Mouse (Mus musculus) intestine, embryonic 16.5 days (tissue): ENCODE results near the gene Msx2. TPM values are rescaled to one million over a fixed set of nuclear protein-coding genes. Genes with fewer than 3 reads are reported as not detected.

ENCODE experiments used
- ATAC-seq: fragments of 200-750 bp; cut with Nextera tagmentation; 2 replicates; pipeline ENCODE4 v1.8.0; 2017; ENCODE audit warnings: moderate TSS enrichment, moderate library complexity
- H3K27ac ChIP-seq: fragments of 300-500 bp; sonication (generic); 2 replicates; pipeline ENCODE4 v1.5.1; 2014; ENCODE audit warnings: mild to moderate bottlenecking, low read length
- H3K27me3 ChIP-seq: fragments of 300-500 bp; sonication (generic); replicated peaks from 2 replicates; pipeline ENCODE4 v1.6.1; 2014; ENCODE audit warnings: low read length, control low read depth, mixed read lengths; ENCODE audit not compliant: control insufficient read depth, insufficient read depth
- H3K36me3 ChIP-seq: fragments of 300-500 bp; sonication (generic); 2 replicates; pipeline ENCODE4 v1.6.1; 2014; ENCODE audit warnings: low read length, control low read depth; ENCODE audit not compliant: control insufficient read depth, insufficient read depth
- H3K4me1 ChIP-seq: fragments of 300-500 bp; sonication (generic); 2 replicates; pipeline ENCODE4 v1.6.1; 2014; ENCODE audit warnings: low read length, control low read depth, mixed read lengths; ENCODE audit not compliant: control insufficient read depth, insufficient read depth
- H3K4me2 ChIP-seq: fragments of 300-500 bp; sonication (generic); 2 replicates; pipeline ENCODE4 v1.6.1; 2014; ENCODE audit warnings: low read depth, low read length, control low read depth
- H3K4me3 ChIP-seq: fragments of 300-500 bp; sonication (generic); 2 replicates; pipeline ENCODE4 v1.5.1; 2014; ENCODE audit warnings: mild to moderate bottlenecking, low read length
- H3K9ac ChIP-seq: fragments of 300-500 bp; sonication (generic); 2 replicates; pipeline ENCODE4 v1.6.1; 2014; ENCODE audit warnings: low read depth, low read length
- H3K9me3 ChIP-seq: fragments of 300-500 bp; sonication (generic); 2 replicates; pipeline ENCODE4 v1.6.1; 2016; ENCODE audit warnings: low read length, control low read depth; ENCODE audit not compliant: control insufficient read depth
- WGBS: fragments of 180-500 bp; shearing (Covaris S2); extraction: QIAGEN DNeasy Blood & Tissue Kit; methylation state at CpG from one replicate; pipeline ENCODE4 v1.1.7; 2014; 5-methylcytosine and 5-hydroxymethylcytosine counted together
- polyA plus RNA-seq: library from polyadenylated mRNA; unstranded; fragments of >200 nt; fragmentation: Nextera tagmentation; extraction: Ambion mirVana; gene quantifications from 2 replicates; pipeline ENCODE4 v1.2.1, GENCODE M21; 2015

Msx2 gene
- polyA plus RNA-seq, 1 experiment from 2014 or later, result 0.18 TPM

- no peak for ATAC-seq
- no peak overlapping the region for H3K27ac ChIP-seq
- H3K9me3 ChIP-seq, result no peaks in the 10 kb centered on the region
- H3K4me1 ChIP-seq, result no peaks in the 10 kb centered on the region
- no peak overlapping the region for H3K9ac ChIP-seq
- H3K4me2 ChIP-seq, result no peak overlapping the region
- no peak overlapping the region for H3K4me3 ChIP-seq
- H3K36me3 ChIP-seq, result no peaks in the 10 kb centered on the region
- no peaks in the 10 kb centered on the region for H3K27me3 ChIP-seq
- 43% methylated on average over 3 of the region's 3 CpGs for WGBS
Observed at GRCm38 (mm10) chr13:53501057-53501456, 28.2 kb upstream of the Msx2 start.

- H3K4me2 ChIP-seq, result no peak overlapping the region
- H3K36me3 ChIP-seq, result no peaks in the 10 kb centered on the region
- 68% methylated on average over 4 of the region's 4 CpGs for WGBS
- H3K27me3 ChIP-seq, result no peaks in the 10 kb centered on the region
- H3K4me1 ChIP-seq, result no peaks in the 10 kb centered on the region
- no peaks in the 10 kb centered on the region for H3K9me3 ChIP-seq
- no peak overlapping the region for H3K9ac ChIP-seq
- no peak overlapping the region for H3K27ac ChIP-seq
- no peak overlapping the region for H3K4me3 ChIP-seq
- no peak for ATAC-seq
Observed at GRCm38 (mm10) chr13:53486512-53486911, 13.6 kb upstream of the Msx2 start.

DNA sequence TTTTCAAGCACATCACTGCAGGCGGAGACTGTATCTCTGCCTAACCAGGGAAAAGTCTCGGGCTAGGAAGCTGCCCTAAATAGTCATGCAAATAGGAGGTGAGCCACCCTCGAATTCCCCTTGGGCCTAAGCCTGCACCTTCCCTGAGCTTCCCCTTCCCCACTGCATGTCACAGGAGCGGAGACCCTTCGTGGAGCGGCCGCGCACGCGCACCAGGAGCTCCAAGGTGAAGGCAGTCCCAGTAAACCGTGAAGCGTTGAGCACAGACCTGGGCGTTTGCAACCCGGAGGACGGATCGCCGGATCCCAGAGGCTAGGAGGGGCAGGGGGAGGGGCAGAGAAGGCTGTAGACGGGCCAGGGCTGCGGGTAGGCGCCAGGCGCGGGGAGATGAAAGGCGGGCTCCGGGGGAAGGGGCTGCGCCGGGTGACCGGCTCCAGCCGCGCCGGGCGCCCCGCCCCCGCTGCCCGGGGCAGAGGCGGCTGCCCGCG is 2.9 kb upstream of the Msx2 start:
- ATAC-seq, result peak; percentile 62
- Histone ChIP-seq H3K4me1 (peaks cover 10% of the 10 kb centered on the region), H3K9me3 (no peaks in the 10 kb centered on the region), H3K4me2 (peak overlapping the region; percentile 80), H3K27ac (no peak overlapping the region), H3K27me3 (peaks cover 60% of the 10 kb centered on the region), H3K4me3 (peak overlapping the region; percentile 51), H3K36me3 (no peaks in the 10 kb centered on the region), H3K9ac (peak overlapping the region; percentile 52)
- under 1% methylated on average over 37 of the region's 37 CpGs for WGBS

DNA sequence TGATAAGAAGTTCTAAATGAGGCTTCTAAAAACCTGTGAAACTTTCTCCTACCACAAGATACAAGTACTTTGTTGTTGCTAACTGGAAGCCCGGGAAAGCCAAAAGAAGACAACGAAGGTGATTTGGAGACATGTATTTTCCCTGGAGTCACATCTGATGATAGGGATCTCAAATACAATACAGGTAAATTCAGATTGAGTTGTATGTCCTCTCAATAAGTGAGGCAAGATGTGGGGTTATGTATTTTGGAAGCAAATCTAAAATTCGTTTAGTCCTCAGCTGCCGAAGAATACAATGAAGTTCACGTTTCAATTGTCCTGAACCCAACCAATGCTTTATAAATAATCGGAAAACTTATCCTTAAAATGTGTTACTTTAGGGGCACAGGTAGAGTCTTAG is 1.6 kb upstream of the Msx2 start:
- H3K9me3 ChIP-seq, result no peaks in the 10 kb centered on the region
- peaks cover 10% of the 10 kb centered on the region for H3K4me1 ChIP-seq
- H3K27me3 ChIP-seq, result peaks cover 72% of the 10 kb centered on the region
- WGBS, result 21% methylated on average over 6 of the region's 6 CpGs
- H3K36me3 ChIP-seq, result no peaks in the 10 kb centered on the region
- H3K4me2 ChIP-seq, result no peak overlapping the region
- H3K27ac ChIP-seq, result no peak overlapping the region
- no peak for ATAC-seq
- no peak overlapping the region for H3K9ac ChIP-seq
- H3K4me3 ChIP-seq, result no peak overlapping the region

GRCm38 (mm10) chr13:53473991-53474390 is 1.1 kb upstream of the Msx2 start:
- Histone ChIP-seq H3K9me3 (no peaks in the 10 kb centered on the region), H3K27me3 (peaks cover 77% of the 10 kb centered on the region), H3K9ac (no peak overlapping the region), H3K36me3 (no peaks in the 10 kb centered on the region), H3K4me2 (no peak overlapping the region), H3K4me1 (peaks cover 10% of the 10 kb centered on the region), H3K27ac (no peak overlapping the region), H3K4me3 (no peak overlapping the region)
- no peak for ATAC-seq
- WGBS, result 23% methylated on average over 5 of the region's 5 CpGs

- H3K9ac ChIP-seq, result no peak overlapping the region
- peaks cover 82% of the 10 kb centered on the region for H3K27me3 ChIP-seq
- peaks cover 10% of the 10 kb centered on the region for H3K4me1 ChIP-seq
- no peak overlapping the region for H3K27ac ChIP-seq
- no peaks in the 10 kb centered on the region for H3K36me3 ChIP-seq
- H3K4me2 ChIP-seq, result no peak overlapping the region
- H3K4me3 ChIP-seq, result no peak overlapping the region
- WGBS, result 29% methylated on average over 4 of the region's 4 CpGs
- H3K9me3 ChIP-seq, result no peaks in the 10 kb centered on the region
- no peak for ATAC-seq
Observed at GRCm38 (mm10) chr13:53473291-53473690, 417 bp upstream of the Msx2 start.

- Histone ChIP-seq H3K4me1 (peaks cover 10% of the 10 kb centered on the region), H3K4me2 (peak overlapping the region; percentile 91), H3K4me3 (peak overlapping the region; percentile 54), H3K36me3 (no peaks in the 10 kb centered on the region), H3K9ac (peak overlapping the region; percentile 60), H3K27me3 (peaks cover 78% of the 10 kb centered on the region), H3K27ac (no peak overlapping the region), H3K9me3 (no peaks in the 10 kb centered on the region)
- ATAC-seq, result peak; percentile 31
- 1% methylated on average over 50 of the region's 50 CpGs for WGBS
Observed at GRCm38 (mm10) chr13:53471926-53472613, 804 bp downstream of the Msx2 start.

GRCm38 (mm10) chr13:53471411-53471810 is 1.5 kb downstream of the Msx2 start:
- 14% methylated on average over 6 of the region's 6 CpGs for WGBS
- Histone ChIP-seq H3K4me2 (no peak overlapping the region), H3K36me3 (no peaks in the 10 kb centered on the region), H3K4me1 (peaks cover 10% of the 10 kb centered on the region), H3K27me3 (peaks cover 74% of the 10 kb centered on the region), H3K27ac (no peak overlapping the region), H3K4me3 (no peak overlapping the region), H3K9me3 (no peaks in the 10 kb centered on the region), H3K9ac (no peak overlapping the region)
- no peak for ATAC-seq

GRCm38 (mm10) chr13:53470437-53471151 is 2.3 kb downstream of the Msx2 start:
- 14% methylated on average over 9 of the region's 9 CpGs for WGBS
- Histone ChIP-seq H3K27me3 (peaks cover 75% of the 10 kb centered on the region), H3K36me3 (no peaks in the 10 kb centered on the region), H3K9ac (no peak overlapping the region), H3K27ac (no peak overlapping the region), H3K9me3 (no peaks in the 10 kb centered on the region), H3K4me1 (peaks cover 8% of the 10 kb centered on the region), H3K4me2 (no peak overlapping the region), H3K4me3 (no peak overlapping the region)
- no peak for ATAC-seq
